Mouse (Mus musculus) E14TG2a.4 (cell line): Measurements from ENCODE around the gene Pde3a.

Source experiments
- CTCF ChIP-seq: conservative IDR thresholded peaks from 2 replicates; pipeline ENCODE4 v1.5.1; 2014; ENCODE audit warnings: low read length
- NANOG ChIP-seq: IDR thresholded peaks from 2 replicates; pipeline ENCODE4 v1.6.1; 2014; ENCODE audit warnings: borderline replicate concordance, low read length, mixed read lengths

GRCm38 (mm10) chr6:141455335-141455734, 206.3 kb downstream of the Pde3a start:
- TF ChIP-seq CTCF (no peak), NANOG (no peak)
